8 mouse cellular contexts compared by ENCODE assay signal in genomic region chrX:134717752-134718308, GRCm38 (mm10). TPM values are rescaled to one million over a fixed set of nuclear protein-coding genes. Genes with fewer than 3 reads are reported as not detected.
DNase-seq lines count a peak whose midpoint lies in the region; ATAC-seq and TF ChIP-seq lines count a peak whose summit lies in the region.

Armcx1 (plus strand) TSS chrX:134717963.

- peaks cover 9% of the 10 kb centered on the region; the same call in 1 of the 2 replicates for H3K27me3 ChIP-seq in hindbrain, embryonic 12.5 days
- no peaks in the 10 kb centered on the region for H3K27me3 ChIP-seq in lung, postnatal 0 days (replicated peaks; ENCODE audit: insufficient read depth, low read length)

- peak; percentile 42 for TF ChIP-seq CTCF in lung, postnatal 0 days (IDR thresholded peaks at IDR 0.05)

- 0 out of 2 replicates have a peak, but pooled peaks cover 3% of the 10 kb centered on the region for H3K4me1 ChIP-seq in hindbrain, embryonic 12.5 days
- no peaks in the 10 kb centered on the region for H3K4me1 ChIP-seq in lung, postnatal 0 days (ENCODE audit: insufficient read depth, low read depth, low read length)

- ATAC-seq in hindbrain, embryonic 12.5 days (ENCODE audit: low FRiP score) = peak; percentile 96
- peak; percentile 96 for ATAC-seq in lung, postnatal 0 days

- WGBS in hindbrain, embryonic 12.5 days = 22% methylated on average over 16 of the region's 16 CpGs
- WGBS in lung, postnatal 0 days = 17% methylated on average over 16 of the region's 16 CpGs

- peak within 1 kb of the TSS; percentile 74 for H3K9ac ChIP-seq in hindbrain, embryonic 12.5 days
- peak within 1 kb of the TSS; percentile 26; the same call in 1 of the 2 replicates for H3K9ac ChIP-seq in lung, postnatal 0 days (replicated peaks; ENCODE audit: low read depth)

- no peaks in the 10 kb centered on the region for H3K9me3 ChIP-seq in hindbrain, embryonic 12.5 days (replicated peaks)
- H3K9me3 ChIP-seq in lung, postnatal 0 days (ENCODE audit: low read length) = no peaks in the 10 kb centered on the region

- H3K36me3 ChIP-seq in hindbrain, embryonic 12.5 days = peaks cover 8% of the 10 kb centered on the region; the same call in 1 of the 2 replicates
- H3K36me3 ChIP-seq in lung, postnatal 0 days (ENCODE audit: insufficient read depth, low read length) = no peaks in the 10 kb centered on the region

- peak within 1 kb of the TSS; percentile 50 for H3K4me2 ChIP-seq in hindbrain, embryonic 12.5 days (replicated peaks)
- H3K4me2 ChIP-seq in lung, postnatal 0 days (replicated peaks; ENCODE audit: low read depth, low read length) = peak within 1 kb of the TSS; percentile 60

- peak within 1 kb of the TSS; percentile 51 for H3K4me3 ChIP-seq in hindbrain, embryonic 12.5 days
- peak within 1 kb of the TSS; percentile 45 for H3K4me3 ChIP-seq in lung, postnatal 0 days (ENCODE audit: low read depth, low read length)

- peak within 1 kb of the TSS; percentile 93 for H3K27ac ChIP-seq in hindbrain, embryonic 12.5 days
- H3K27ac ChIP-seq in lung, postnatal 0 days (ENCODE audit: low read length) = peak within 1 kb of the TSS; percentile 78

- no peak for TF ChIP-seq EP300 in lung, postnatal 0 days (IDR thresholded peaks at IDR 0.05)

- peak; percentile 95 for DNase-seq in R1 (ENCODE audit: low read depth, low spot score)
- peak; percentile 76 for DNase-seq in cerebellum, adult 9-10 months
- peak; percentile 45 to 71 for DNase-seq in frontal cortex, adult 2 months (ENCODE audit: extremely low spot score in 1 of 2, low spot score in 1 of 2)
- DNase-seq in layer of hippocampus, postnatal 10 days (ENCODE audit: low spot score in 2 of 2) = peak; percentile 41 to 58
- DNase-seq in lung, postnatal 0 days (ENCODE audit: low spot score) = peak; percentile 81
- peak; percentile 71 for DNase-seq in retina, embryonic 14.5 days (ENCODE audit: low spot score)
- peak; percentile 60 for DNase-seq in yolk sac, embryonic 10.5 days (ENCODE audit: low spot score)

RNA-seq across cellular contexts. Expression of gene Armcx1, which starts in this region (rescaled TPM):
- polyA plus RNA-seq in frontal cortex, adult 2 months (2012; rRNA removed) = 67.5 and 81.6 TPM in 2 replicates
- polyA plus RNA-seq in hindbrain, embryonic 12.5 days (2016; fragmentation: Nextera tagmentation; extraction: Ambion mirVana) = 76.9 and 83.4 TPM in 2 replicates
- total RNA-seq in layer of hippocampus, postnatal 10 days (2021) = 10 to 100 TPM; 54.1 to 59.5 TPM
- polyA plus RNA-seq in lung, postnatal 0 days (2015; fragmentation: Nextera tagmentation; extraction: Ambion mirVana) = 33.3 and 37.3 TPM in 2 replicates

Comparison
In these comparisons a context has a peak if more than half of its experiments do, and no peak if none do; other contexts are left out.
1. Peak in every context shown above with its lines: DNase-seq, ATAC-seq, H3K4me3 ChIP-seq and H3K27ac ChIP-seq.